Mouse (Mus musculus): ENCODE measurements around the gene Adam12. TPM values are rescaled to one million over a fixed set of nuclear protein-coding genes. Genes with fewer than 3 reads are reported as not detected.

Gene Adam12
- polyA plus RNA-seq, 1 experiment from 2014 or later = 15.1 TPM

GRCm38 (mm10) chr7:134033939-134034338 lies 198.0 kb downstream of the Adam12 start:
- H3K9me3 ChIP-seq (ENCODE audit: control insufficient read depth, low read length) = no peaks in the 10 kb centered on the region
- no peak for DNase-seq (ENCODE audit: low spot score)
- H3K4me2 ChIP-seq (ENCODE audit: low read length) = no peak overlapping the region
- H3K4me1 ChIP-seq (replicated peaks; ENCODE audit: control insufficient read depth, insufficient read depth, low read length) = peaks cover 15% of the 10 kb centered on the region
- WGBS = 76% methylated on average over 2 of the region's 2 CpGs
- no peaks in the 10 kb centered on the region for H3K36me3 ChIP-seq (ENCODE audit: control insufficient read depth, insufficient read depth, low read length)
- H3K9ac ChIP-seq (ENCODE audit: low read length) = no peak overlapping the region
- no peak for ATAC-seq (replicated peaks; ENCODE audit: low FRiP score, low TSS enrichment, low read depth)
- H3K27me3 ChIP-seq (replicated peaks; ENCODE audit: control insufficient read depth, insufficient read depth, low read length) = no peaks in the 10 kb centered on the region
- no peak overlapping the region for H3K27ac ChIP-seq (ENCODE audit: low read depth)
- no peak overlapping the region for H3K4me3 ChIP-seq (ENCODE audit: low read depth, low read length)

GRCm38 (mm10) chr7:134032959-134033366 lies 199.0 kb downstream of the Adam12 start:
- ATAC-seq (replicated peaks; ENCODE audit: low FRiP score, low TSS enrichment, low read depth) (peak; percentile 61; the same call in 1 of the 2 replicates), DNase-seq (ENCODE audit: low spot score) (no peak)
- H3K36me3 ChIP-seq (ENCODE audit: control insufficient read depth, insufficient read depth, low read length) = no peaks in the 10 kb centered on the region
- H3K4me1 ChIP-seq (replicated peaks; ENCODE audit: control insufficient read depth, insufficient read depth, low read length) = peaks cover 15% of the 10 kb centered on the region
- peak overlapping the region; percentile 54; the same call in 1 of the 2 replicates for H3K27ac ChIP-seq (ENCODE audit: low read depth)
- no peaks in the 10 kb centered on the region for H3K9me3 ChIP-seq (ENCODE audit: control insufficient read depth, low read length)
- no peaks in the 10 kb centered on the region for H3K27me3 ChIP-seq (replicated peaks; ENCODE audit: control insufficient read depth, insufficient read depth, low read length)
- no peak overlapping the region for H3K9ac ChIP-seq (ENCODE audit: low read length)
- WGBS = 18% methylated on average over 6 of the region's 6 CpGs
- no peak overlapping the region for H3K4me2 ChIP-seq (ENCODE audit: low read length)
- H3K4me3 ChIP-seq (ENCODE audit: low read depth, low read length) = no peak overlapping the region

GRCm38 (mm10) chr7:134031787-134032186 lies 200.2 kb downstream of the Adam12 start:
- H3K9me3 ChIP-seq (ENCODE audit: control insufficient read depth, low read length) = no peaks in the 10 kb centered on the region
- no peak for ATAC-seq (replicated peaks; ENCODE audit: low FRiP score, low TSS enrichment, low read depth)
- H3K27me3 ChIP-seq (replicated peaks; ENCODE audit: control insufficient read depth, insufficient read depth, low read length) = no peaks in the 10 kb centered on the region
- peaks cover 24% of the 10 kb centered on the region for H3K4me1 ChIP-seq (replicated peaks; ENCODE audit: control insufficient read depth, insufficient read depth, low read length)
- DNase-seq (ENCODE audit: low spot score) = no peak
- 0 out of 2 replicates have a peak overlapping the region, but pooled peaks have one; percentile 23 for H3K27ac ChIP-seq (ENCODE audit: low read depth)
- no peak overlapping the region for H3K4me3 ChIP-seq (ENCODE audit: low read depth, low read length)
- no peaks in the 10 kb centered on the region for H3K36me3 ChIP-seq (ENCODE audit: control insufficient read depth, insufficient read depth, low read length)
- no peak overlapping the region for H3K9ac ChIP-seq (ENCODE audit: low read length)
- WGBS = 94% methylated on average over 6 of the region's 6 CpGs
- H3K4me2 ChIP-seq (ENCODE audit: low read length) = no peak overlapping the region

- Histone ChIP-seq H3K4me1 (replicated peaks; ENCODE audit: control insufficient read depth, insufficient read depth, low read length) (peaks cover 28% of the 10 kb centered on the region), H3K9ac (ENCODE audit: low read length) (no peak overlapping the region), H3K4me2 (ENCODE audit: low read length) (no peak overlapping the region), H3K9me3 (ENCODE audit: control insufficient read depth, low read length) (no peaks in the 10 kb centered on the region), H3K4me3 (ENCODE audit: low read depth, low read length) (no peak overlapping the region), H3K36me3 (ENCODE audit: control insufficient read depth, insufficient read depth, low read length) (no peaks in the 10 kb centered on the region), H3K27me3 (replicated peaks; ENCODE audit: control insufficient read depth, insufficient read depth, low read length) (no peaks in the 10 kb centered on the region), H3K27ac (ENCODE audit: low read depth) (no peak overlapping the region)
- DNase-seq (ENCODE audit: low spot score) = no peak
- WGBS = 63% methylated on average over 2 of the region's 2 CpGs
- ATAC-seq (replicated peaks; ENCODE audit: low FRiP score, low TSS enrichment, low read depth) = no peak
Observed at GRCm38 (mm10) chr7:134031256-134031655, 200.7 kb downstream of the Adam12 start.

- DNase-seq (ENCODE audit: low spot score) = no peak
Observed at GRCm38 (mm10) chr7:134028281-134028830, 203.6 kb downstream of the Adam12 start.

GRCm38 (mm10) chr7:134027020-134027415 lies 204.9 kb downstream of the Adam12 start:
- Histone ChIP-seq H3K9me3 (ENCODE audit: control insufficient read depth, low read length) (no peaks in the 10 kb centered on the region), H3K4me1 (replicated peaks; ENCODE audit: control insufficient read depth, insufficient read depth, low read length) (peaks cover 22% of the 10 kb centered on the region), H3K36me3 (ENCODE audit: control insufficient read depth, insufficient read depth, low read length) (no peaks in the 10 kb centered on the region), H3K9ac (ENCODE audit: low read length) (no peak overlapping the region), H3K27ac (ENCODE audit: low read depth) (peak overlapping the region; percentile 85), H3K4me3 (ENCODE audit: low read depth, low read length) (no peak overlapping the region), H3K27me3 (replicated peaks; ENCODE audit: control insufficient read depth, insufficient read depth, low read length) (no peaks in the 10 kb centered on the region), H3K4me2 (ENCODE audit: low read length) (no peak overlapping the region)
- ATAC-seq (replicated peaks; ENCODE audit: low FRiP score, low TSS enrichment, low read depth) = no peak
- WGBS = 66% methylated on average over 5 of the region's 5 CpGs
- no peak for DNase-seq (ENCODE audit: low spot score)

More at GRCm38 (mm10) chr7:134028281-134028830, 203.6 kb downstream of the Adam12 start:
- H3K4me2 ChIP-seq (ENCODE audit: low read length) = no peak overlapping the region
- WGBS = 74% methylated on average over 7 of the region's 7 CpGs
- H3K27ac ChIP-seq (ENCODE audit: low read depth) = no peak overlapping the region
- no peaks in the 10 kb centered on the region for H3K36me3 ChIP-seq (ENCODE audit: control insufficient read depth, insufficient read depth, low read length)
- ATAC-seq (replicated peaks; ENCODE audit: low FRiP score, low TSS enrichment, low read depth) = no peak
- peaks cover 31% of the 10 kb centered on the region for H3K4me1 ChIP-seq (replicated peaks; ENCODE audit: control insufficient read depth, insufficient read depth, low read length)
- no peaks in the 10 kb centered on the region for H3K27me3 ChIP-seq (replicated peaks; ENCODE audit: control insufficient read depth, insufficient read depth, low read length)
- H3K9me3 ChIP-seq (ENCODE audit: control insufficient read depth, low read length) = no peaks in the 10 kb centered on the region
- no peak overlapping the region for H3K9ac ChIP-seq (ENCODE audit: low read length)
- no peak overlapping the region for H3K4me3 ChIP-seq (ENCODE audit: low read depth, low read length)

GRCm38 (mm10) chr7:134026200-134027019 lies 205.5 kb downstream of the Adam12 start:
- H3K9me3 ChIP-seq (ENCODE audit: control insufficient read depth, low read length) = no peaks in the 10 kb centered on the region
- H3K27ac ChIP-seq (ENCODE audit: low read depth) = peak overlapping the region; percentile 85
- peak; percentile 59 for DNase-seq (ENCODE audit: low spot score)
- 38% methylated on average over 16 of the region's 16 CpGs for WGBS
- H3K4me1 ChIP-seq (replicated peaks; ENCODE audit: control insufficient read depth, insufficient read depth, low read length) = peaks cover 22% of the 10 kb centered on the region
- ATAC-seq (replicated peaks; ENCODE audit: low FRiP score, low TSS enrichment, low read depth) = peak; percentile 45
- no peaks in the 10 kb centered on the region for H3K36me3 ChIP-seq (ENCODE audit: control insufficient read depth, insufficient read depth, low read length)
- no peak overlapping the region for H3K4me2 ChIP-seq (ENCODE audit: low read length)
- no peaks in the 10 kb centered on the region for H3K27me3 ChIP-seq (replicated peaks; ENCODE audit: control insufficient read depth, insufficient read depth, low read length)
- H3K9ac ChIP-seq (ENCODE audit: low read length) = no peak overlapping the region
- no peak overlapping the region for H3K4me3 ChIP-seq (ENCODE audit: low read depth, low read length)

GRCm38 (mm10) chr7:134022157-134022885 lies 209.6 kb downstream of the Adam12 start:
- H3K4me2 ChIP-seq (ENCODE audit: low read length) = no peak overlapping the region
- DNase-seq (ENCODE audit: low spot score) = no peak
- no peak overlapping the region for H3K4me3 ChIP-seq (ENCODE audit: low read depth, low read length)
- peaks cover 12% of the 10 kb centered on the region for H3K4me1 ChIP-seq (replicated peaks; ENCODE audit: control insufficient read depth, insufficient read depth, low read length)
- no peak overlapping the region for H3K9ac ChIP-seq (ENCODE audit: low read length)
- H3K27ac ChIP-seq (ENCODE audit: low read depth) = no peak overlapping the region
- 75% methylated on average over 2 of the region's 2 CpGs for WGBS
- no peak for ATAC-seq (replicated peaks; ENCODE audit: low FRiP score, low TSS enrichment, low read depth)
- no peaks in the 10 kb centered on the region for H3K9me3 ChIP-seq (ENCODE audit: control insufficient read depth, low read length)
- no peaks in the 10 kb centered on the region for H3K36me3 ChIP-seq (ENCODE audit: control insufficient read depth, insufficient read depth, low read length)
- H3K27me3 ChIP-seq (replicated peaks; ENCODE audit: control insufficient read depth, insufficient read depth, low read length) = no peaks in the 10 kb centered on the region
